Comparison of ENCODE assay signal across 8 mouse cellular contexts in the genomic region with DNA sequence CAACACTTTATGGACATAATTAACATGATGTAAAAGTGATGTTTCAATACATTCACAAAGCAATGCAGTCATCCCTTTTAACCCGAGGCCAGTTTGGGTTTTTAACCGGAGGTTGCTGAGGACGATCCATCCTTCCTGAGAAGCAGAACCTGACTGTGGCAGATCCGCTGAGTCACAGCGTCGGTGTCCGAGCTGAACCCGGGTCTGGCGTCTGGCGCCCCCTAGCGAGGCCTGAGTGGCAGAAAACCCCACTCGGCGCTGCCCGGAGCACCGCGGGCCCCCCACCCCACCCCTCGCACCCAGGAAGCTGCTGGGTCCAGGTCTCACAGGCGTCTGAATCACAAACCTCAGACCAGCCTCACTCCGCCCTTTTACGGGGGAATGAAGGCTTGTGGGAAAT. TPM values are rescaled to one million over a fixed set of nuclear protein-coding genes. Genes with fewer than 3 reads are reported as not detected.
A peak's percentile ranks its signal among the peaks of the same experiment; 100 is the strongest.
DNase-seq lines count a peak whose midpoint lies in the region; ATAC-seq lines count a peak whose summit lies in the region.

No protein-coding gene starts in this region.

- H3K4me2 ChIP-seq in limb, embryonic 13.5 days (replicated peaks) = peak overlapping the region; percentile 52

- H3K4me3 ChIP-seq in limb, embryonic 13.5 days = no peak overlapping the region

- H3K27ac ChIP-seq in limb, embryonic 13.5 days = no peak overlapping the region

- peak; percentile 66 for ATAC-seq in erythroid progenitor cell, adult 5-6 weeks (replicated peaks; ENCODE audit: low FRiP score, poor library complexity, severe bottlenecking)
- peak; percentile 58 to 69 for ATAC-seq in hematopoietic stem cell, adult 5-6 weeks (replicated peaks in 1 of 2; ENCODE audit: insufficient read depth in 1 of 2, low FRiP score in 2 of 2, low TSS enrichment in 1 of 2, low read depth in 1 of 2, poor library complexity in 2 of 2, severe bottlenecking in 2 of 2)
- ATAC-seq in limb, embryonic 13.5 days (ENCODE audit: low FRiP score, low read depth) = no peak

- peak overlapping the region; percentile 31; the same call in 1 of the 2 replicates for H3K9ac ChIP-seq in limb, embryonic 13.5 days

- no peaks in the 10 kb centered on the region for H3K27me3 ChIP-seq in limb, embryonic 13.5 days

- WGBS in limb, embryonic 13.5 days = 7% methylated on average over 20 of the region's 20 CpGs

- H3K36me3 ChIP-seq in limb, embryonic 13.5 days = no peaks in the 10 kb centered on the region

- H3K9me3 ChIP-seq in limb, embryonic 13.5 days = no peaks in the 10 kb centered on the region

- DNase-seq in ovary, postnatal 36 days (ENCODE audit: low spot score) = peak; percentile 65
- DNase-seq in ovary, postnatal 10 days (ENCODE audit: low spot score) = no peak
- peak; percentile 12 for DNase-seq in c-Kit-negative CD71-positive TER-119-positive erythroid progenitor cells, embryonic 14.5 days (ENCODE audit: low read depth, low spot score)
- DNase-seq in neural tube, embryonic 10.5 days (ENCODE audit: extremely low spot score, low spot score) = peak; percentile 68
- DNase-seq in adipocyte (ENCODE audit: low spot score) = no peak

- peaks cover 5% of the 10 kb centered on the region; the same call in 1 of the 2 replicates for H3K4me1 ChIP-seq in limb, embryonic 13.5 days

RNA-seq across cellular contexts. Expression of gene Mapt, which starts 47.0 kb away (rescaled TPM):
- not detected in 2 replicates for total RNA-seq in erythroid progenitor cell, adult 5-6 weeks (2015; ENCODE audit: low replicate concordance)
- total RNA-seq in erythroid progenitor cell, adult 5-6 weeks (2017; ENCODE audit: low replicate concordance) = 2.7 TPM in 1 of 2 replicates, not detected in the other
- total RNA-seq in hematopoietic stem cell, adult 5-6 weeks (2017) = not detected in 2 replicates
- 3.0 and 4.9 TPM in 2 replicates for polyA plus RNA-seq in limb, embryonic 13.5 days (2015; fragmentation: Nextera tagmentation; extraction: Ambion mirVana)

Comparison
In these comparisons a context has a peak if more than half of its experiments do, and no peak if none do; other contexts are left out.
1. DNase-seq: peak in ovary, postnatal 36 days (single experiment), c-Kit-negative CD71-positive TER-119-positive erythroid progenitor cells, embryonic 14.5 days (single experiment) and neural tube, embryonic 10.5 days (single experiment); none in ovary, postnatal 10 days (single experiment) and adipocyte (single experiment).